Mouse (Mus musculus) heart, postnatal 0 days (tissue): Measurements from ENCODE around the gene Fnbp4.

ENCODE experiments used
- CTCF ChIP-seq: IDR thresholded peaks from 2 replicates; pipeline ENCODE4 v1.5.1; 2016; ENCODE audit warnings: antibody characterized with exemption, control low read depth, low read depth
- EP300 ChIP-seq: IDR thresholded peaks from 2 replicates; pipeline ENCODE4 v1.6.1; 2016; ENCODE audit warnings: antibody characterized with exemption, low read depth

DNA sequence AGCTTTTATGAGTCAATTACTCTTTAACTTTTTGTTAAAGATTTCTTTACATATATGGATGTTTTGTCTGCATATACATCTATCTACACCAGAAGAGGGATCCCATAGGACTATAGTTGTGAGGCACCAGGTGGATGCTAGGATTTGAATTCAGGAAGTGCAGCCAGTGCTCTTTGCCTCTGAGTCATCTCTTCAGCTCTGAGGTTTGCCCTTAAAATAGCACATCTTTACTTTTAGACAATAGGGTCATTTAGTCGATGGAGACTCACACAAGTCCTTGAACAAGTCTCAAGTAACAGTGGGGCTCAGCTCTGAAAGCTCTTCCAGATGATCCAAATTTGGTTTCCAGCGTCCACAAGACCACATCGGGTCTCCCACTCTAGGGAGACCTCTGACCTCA, 36.2 kb downstream of the Fnbp4 start:
- TF ChIP-seq CTCF = no peak
- TF ChIP-seq EP300 = no peak
